Mouse (Mus musculus): ENCODE data around the gene Gm36028. TPM values are rescaled to one million over a fixed set of nuclear protein-coding genes. Genes with fewer than 3 reads are reported as not detected.

Gene Gm36028
- polyA plus RNA-seq, 1 experiment from 2014 or later, result 0.40 TPM

GRCm38 (mm10) chr16:37868506-37869469 is 7.8 kb upstream of the Gm36028 start:
- Histone ChIP-seq H3K4me2 (ENCODE audit: low read depth, low read length, severe bottlenecking) (peak overlapping the region; percentile 76), H3K4me3 (ENCODE audit: low read depth, low read length) (peak overlapping the region; percentile 96), H3K9ac (ENCODE audit: low read length) (peak overlapping the region; percentile 99), H3K27ac (ENCODE audit: low read depth, low read length) (peak overlapping the region; percentile 98), H3K9me3 (ENCODE audit: control insufficient read depth, low read length) (no peaks in the 10 kb centered on the region), H3K4me1 (replicated peaks; ENCODE audit: control insufficient read depth, insufficient read depth, low read length) (peaks cover 7% of the 10 kb centered on the region; the same call in 1 of the 2 replicates), H3K27me3 (ENCODE audit: control insufficient read depth, insufficient read depth, low read length) (no peaks in the 10 kb centered on the region), H3K36me3 (ENCODE audit: control insufficient read depth, insufficient read depth, low read length) (no peaks in the 10 kb centered on the region; the same call in 1 of the 2 replicates)
- DNase-seq (ENCODE audit: low spot score), result peak; percentile 87
- under 1% methylated on average over 77 of the region's 87 CpGs for WGBS
- peak; percentile 76 for ATAC-seq (replicated peaks; ENCODE audit: low FRiP score)

GRCm38 (mm10) chr16:37867791-37868505 is 7.0 kb upstream of the Gm36028 start, which contains the start of gene Lrrc58:
Lrrc58 (plus strand) TSS chr16:37868389.
- H3K36me3 ChIP-seq (ENCODE audit: control insufficient read depth, insufficient read depth, low read length), result no peaks in the 10 kb centered on the region; the same call in 1 of the 2 replicates
- H3K27ac ChIP-seq (ENCODE audit: low read depth, low read length), result peak within 1 kb of the TSS; percentile 98
- peak within 1 kb of the TSS; percentile 76 for H3K4me2 ChIP-seq (ENCODE audit: low read depth, low read length, severe bottlenecking)
- ATAC-seq (replicated peaks; ENCODE audit: low FRiP score) (peak; percentile 90), DNase-seq (ENCODE audit: low spot score) (peak; percentile 89)
- H3K4me3 ChIP-seq (ENCODE audit: low read depth, low read length), result peak within 1 kb of the TSS; percentile 96
- H3K9ac ChIP-seq (ENCODE audit: low read length), result peak within 1 kb of the TSS; percentile 99
- H3K9me3 ChIP-seq (ENCODE audit: control insufficient read depth, low read length), result no peaks in the 10 kb centered on the region
- peaks cover 7% of the 10 kb centered on the region; the same call in 1 of the 2 replicates for H3K4me1 ChIP-seq (replicated peaks; ENCODE audit: control insufficient read depth, insufficient read depth, low read length)
- 1% methylated on average over 68 of the region's 86 CpGs for WGBS
- no peaks in the 10 kb centered on the region for H3K27me3 ChIP-seq (ENCODE audit: control insufficient read depth, insufficient read depth, low read length)

- Histone ChIP-seq H3K27ac (ENCODE audit: low read depth, low read length) (no peak overlapping the region), H3K4me3 (ENCODE audit: low read depth, low read length) (no peak overlapping the region), H3K36me3 (ENCODE audit: control insufficient read depth, insufficient read depth, low read length) (no peaks in the 10 kb centered on the region; the same call in 1 of the 2 replicates), H3K9ac (ENCODE audit: low read length) (no peak overlapping the region), H3K4me1 (replicated peaks; ENCODE audit: control insufficient read depth, insufficient read depth, low read length) (peaks cover 5% of the 10 kb centered on the region; the same call in 1 of the 2 replicates), H3K4me2 (ENCODE audit: low read depth, low read length, severe bottlenecking) (no peak overlapping the region), H3K9me3 (ENCODE audit: control insufficient read depth, low read length) (no peaks in the 10 kb centered on the region; the same call in 1 of the 2 replicates), H3K27me3 (ENCODE audit: control insufficient read depth, insufficient read depth, low read length) (no peaks in the 10 kb centered on the region)
- DNase-seq (ENCODE audit: low spot score) (no peak), ATAC-seq (replicated peaks; ENCODE audit: low FRiP score) (no peak)
- 87% methylated on average over 9 of the region's 9 CpGs for WGBS
These were observed 4.9 kb upstream of the Gm36028 start for GRCm38 (mm10) chr16:37865841-37866240.

GRCm38 (mm10) chr16:37863876-37864275 is 2.9 kb upstream of the Gm36028 start:
- Histone ChIP-seq H3K9me3 (ENCODE audit: control insufficient read depth, low read length) (no peaks in the 10 kb centered on the region; the same call in 1 of the 2 replicates), H3K27me3 (ENCODE audit: control insufficient read depth, insufficient read depth, low read length) (no peaks in the 10 kb centered on the region), H3K9ac (ENCODE audit: low read length) (no peak overlapping the region), H3K4me1 (replicated peaks; ENCODE audit: control insufficient read depth, insufficient read depth, low read length) (no peaks in the 10 kb centered on the region), H3K27ac (ENCODE audit: low read depth, low read length) (no peak overlapping the region), H3K4me3 (ENCODE audit: low read depth, low read length) (no peak overlapping the region), H3K36me3 (ENCODE audit: control insufficient read depth, insufficient read depth, low read length) (no peaks in the 10 kb centered on the region), H3K4me2 (ENCODE audit: low read depth, low read length, severe bottlenecking) (no peak overlapping the region)
- ATAC-seq (replicated peaks; ENCODE audit: low FRiP score) (no peak), DNase-seq (ENCODE audit: low spot score) (no peak)
- WGBS, result 78% methylated on average over 3 of the region's 3 CpGs

GRCm38 (mm10) chr16:37860213-37860612 is 733 bp downstream of the Gm36028 start:
- Histone ChIP-seq H3K9ac (ENCODE audit: low read length) (no peak overlapping the region), H3K4me3 (ENCODE audit: low read depth, low read length) (no peak overlapping the region), H3K4me1 (replicated peaks; ENCODE audit: control insufficient read depth, insufficient read depth, low read length) (no peaks in the 10 kb centered on the region), H3K27me3 (ENCODE audit: control insufficient read depth, insufficient read depth, low read length) (no peaks in the 10 kb centered on the region), H3K27ac (ENCODE audit: low read depth, low read length) (no peak overlapping the region), H3K36me3 (ENCODE audit: control insufficient read depth, insufficient read depth, low read length) (no peaks in the 10 kb centered on the region), H3K4me2 (ENCODE audit: low read depth, low read length, severe bottlenecking) (no peak overlapping the region), H3K9me3 (ENCODE audit: control insufficient read depth, low read length) (no peaks in the 10 kb centered on the region; the same call in 1 of the 2 replicates)
- DNase-seq (ENCODE audit: low spot score) (no peak), ATAC-seq (replicated peaks; ENCODE audit: low FRiP score) (no peak)
- 88% methylated on average over 7 of the region's 7 CpGs for WGBS

- 75% methylated on average over 8 of the region's 8 CpGs for WGBS
- H3K27me3 ChIP-seq (ENCODE audit: control insufficient read depth, insufficient read depth, low read length), result no peaks in the 10 kb centered on the region
- DNase-seq (ENCODE audit: low spot score) (no peak), ATAC-seq (replicated peaks; ENCODE audit: low FRiP score) (no peak)
- H3K36me3 ChIP-seq (ENCODE audit: control insufficient read depth, insufficient read depth, low read length), result no peaks in the 10 kb centered on the region
- H3K4me3 ChIP-seq (ENCODE audit: low read depth, low read length), result no peak overlapping the region
- H3K9ac ChIP-seq (ENCODE audit: low read length), result no peak overlapping the region
- no peaks in the 10 kb centered on the region for H3K4me1 ChIP-seq (replicated peaks; ENCODE audit: control insufficient read depth, insufficient read depth, low read length)
- no peaks in the 10 kb centered on the region; the same call in 1 of the 2 replicates for H3K9me3 ChIP-seq (ENCODE audit: control insufficient read depth, low read length)
- no peak overlapping the region for H3K4me2 ChIP-seq (ENCODE audit: low read depth, low read length, severe bottlenecking)
- no peak overlapping the region for H3K27ac ChIP-seq (ENCODE audit: low read depth, low read length)
These were observed 3.5 kb downstream of the Gm36028 start for GRCm38 (mm10) chr16:37857495-37857894.

- Histone ChIP-seq H3K36me3 (ENCODE audit: control insufficient read depth, insufficient read depth, low read length) (no peaks in the 10 kb centered on the region), H3K27ac (ENCODE audit: low read depth, low read length) (no peak overlapping the region), H3K4me1 (replicated peaks; ENCODE audit: control insufficient read depth, insufficient read depth, low read length) (no peaks in the 10 kb centered on the region), H3K4me2 (ENCODE audit: low read depth, low read length, severe bottlenecking) (no peak overlapping the region), H3K9me3 (ENCODE audit: control insufficient read depth, low read length) (no peaks in the 10 kb centered on the region), H3K4me3 (ENCODE audit: low read depth, low read length) (no peak overlapping the region), H3K9ac (ENCODE audit: low read length) (no peak overlapping the region), H3K27me3 (ENCODE audit: control insufficient read depth, insufficient read depth, low read length) (no peaks in the 10 kb centered on the region)
- WGBS, result 78% methylated on average over 3 of the region's 3 CpGs
- ATAC-seq (replicated peaks; ENCODE audit: low FRiP score) (no peak), DNase-seq (ENCODE audit: low spot score) (no peak)
These were observed 4.6 kb downstream of the Gm36028 start for GRCm38 (mm10) chr16:37856327-37856726.

GRCm38 (mm10) chr16:37855583-37855982 is 5.4 kb downstream of the Gm36028 start:
- DNase-seq (ENCODE audit: low spot score) (no peak), ATAC-seq (replicated peaks; ENCODE audit: low FRiP score) (no peak)
- no peak overlapping the region for H3K27ac ChIP-seq (ENCODE audit: low read depth, low read length)
- H3K4me2 ChIP-seq (ENCODE audit: low read depth, low read length, severe bottlenecking), result no peak overlapping the region
- no peaks in the 10 kb centered on the region for H3K27me3 ChIP-seq (ENCODE audit: control insufficient read depth, insufficient read depth, low read length)
- no peak overlapping the region for H3K9ac ChIP-seq (ENCODE audit: low read length)
- H3K4me1 ChIP-seq (replicated peaks; ENCODE audit: control insufficient read depth, insufficient read depth, low read length), result no peaks in the 10 kb centered on the region
- no peaks in the 10 kb centered on the region for H3K36me3 ChIP-seq (ENCODE audit: control insufficient read depth, insufficient read depth, low read length)
- no peak overlapping the region for H3K4me3 ChIP-seq (ENCODE audit: low read depth, low read length)
- WGBS, result 86% methylated on average over 8 of the region's 8 CpGs
- H3K9me3 ChIP-seq (ENCODE audit: control insufficient read depth, low read length), result no peaks in the 10 kb centered on the region
